Mouse (Mus musculus): ENCODE data around the gene Ankrd9. TPM values are rescaled to one million over a fixed set of nuclear protein-coding genes. Genes with fewer than 3 reads are reported as not detected.
A peak's percentile ranks its signal among the peaks of the same experiment; 100 is the strongest.

The Ankrd9 gene
- polyA plus RNA-seq, 1 experiment from 2014 or later = 20.9 TPM

DNA sequence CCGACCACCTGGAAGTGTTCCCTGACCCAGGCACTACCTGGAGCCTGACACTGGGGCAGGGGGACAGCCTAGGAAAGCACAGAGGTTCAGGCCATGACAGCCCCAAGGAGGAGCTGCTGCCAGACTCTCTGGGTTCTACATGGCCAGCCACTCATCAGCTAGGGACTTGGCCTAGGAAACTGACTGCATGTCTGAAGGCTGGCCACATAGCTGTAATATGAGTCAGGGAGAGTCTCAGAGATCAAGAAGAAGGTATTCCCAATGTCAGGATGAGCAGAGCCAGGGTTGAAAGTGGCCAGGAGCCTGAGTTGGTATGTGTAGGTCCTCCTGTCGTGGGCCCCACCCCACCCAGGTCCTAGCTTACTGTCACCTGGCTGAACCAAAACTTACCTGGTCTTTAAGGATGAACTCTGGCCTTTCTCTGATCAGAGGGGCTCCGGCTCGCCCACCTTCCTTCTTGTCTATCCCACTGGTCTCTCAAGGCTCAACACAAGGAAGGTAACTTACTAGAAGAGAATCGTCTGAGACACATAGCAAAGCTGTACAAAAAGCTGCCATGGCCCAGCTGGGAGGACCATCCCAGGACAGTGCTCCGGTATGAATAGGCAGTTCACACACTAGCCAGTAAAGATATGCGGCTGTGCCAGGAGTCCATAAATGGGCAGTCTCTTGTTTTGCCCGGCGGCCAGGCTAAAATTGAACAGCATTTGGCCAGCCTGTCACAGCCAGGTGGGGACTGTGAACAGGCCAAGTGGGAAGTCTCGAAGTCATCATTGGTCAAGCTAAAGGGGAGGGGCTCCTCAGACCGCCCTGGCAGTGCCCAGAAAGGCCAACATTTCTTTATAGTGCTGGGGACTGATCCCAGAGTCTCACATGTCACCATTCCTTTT lies 7.9 kb upstream of the Ankrd9 start:
- peaks cover 22% of the 10 kb centered on the region; the same call in 1 of the 2 replicates for H3K4me1 ChIP-seq
- H3K4me2 ChIP-seq = no peak overlapping the region
- no peak overlapping the region for H3K27ac ChIP-seq
- no peaks in the 10 kb centered on the region for H3K27me3 ChIP-seq (replicated peaks)
- no peaks in the 10 kb centered on the region for H3K36me3 ChIP-seq
- no peak for ATAC-seq (ENCODE audit: insufficient read depth, low FRiP score, low read depth)
- no peak overlapping the region for H3K9ac ChIP-seq
- H3K4me3 ChIP-seq (replicated peaks) = no peak overlapping the region
- H3K9me3 ChIP-seq = no peaks in the 10 kb centered on the region
- WGBS = 85% methylated on average over 11 of the region's 11 CpGs

GRCm38 (mm10) chr12:110985141-110985540 lies 6.3 kb upstream of the Ankrd9 start:
- H3K4me2 ChIP-seq = no peak overlapping the region
- H3K4me1 ChIP-seq = peaks cover 14% of the 10 kb centered on the region; the same call in 1 of the 2 replicates
- no peaks in the 10 kb centered on the region for H3K36me3 ChIP-seq
- H3K4me3 ChIP-seq (replicated peaks) = no peak overlapping the region
- no peak overlapping the region for H3K27ac ChIP-seq
- no peak for ATAC-seq (ENCODE audit: insufficient read depth, low FRiP score, low read depth)
- 75% methylated on average over 9 of the region's 9 CpGs for whole genome bisulfite sequencing
- H3K9ac ChIP-seq = no peak overlapping the region
- no peaks in the 10 kb centered on the region for H3K27me3 ChIP-seq (replicated peaks)
- H3K9me3 ChIP-seq = no peaks in the 10 kb centered on the region

- peak overlapping the region; percentile 16; the same call in 1 of the 2 replicates for H3K27ac ChIP-seq
- WGBS = 40% methylated on average over 4 of the region's 4 CpGs
- ATAC-seq (ENCODE audit: insufficient read depth, low FRiP score, low read depth) = peak; percentile 69
Observed at GRCm38 (mm10) chr12:110984598-110984997, 5.8 kb upstream of the Ankrd9 start.

GRCm38 (mm10) chr12:110983714-110984113 lies 4.9 kb upstream of the Ankrd9 start:
- ATAC-seq (ENCODE audit: insufficient read depth, low FRiP score, low read depth) = no peak
- Histone ChIP-seq H3K27ac (no peak overlapping the region), H3K9me3 (no peaks in the 10 kb centered on the region), H3K27me3 (replicated peaks) (no peaks in the 10 kb centered on the region), H3K4me3 (replicated peaks) (no peak overlapping the region), H3K4me1 (peaks cover 18% of the 10 kb centered on the region; the same call in 1 of the 2 replicates), H3K4me2 (no peak overlapping the region), H3K9ac (no peak overlapping the region), H3K36me3 (no peaks in the 10 kb centered on the region)
- 62% methylated on average over 8 of the region's 8 CpGs for WGBS

More at GRCm38 (mm10) chr12:110984598-110984997, 5.8 kb upstream of the Ankrd9 start:
- H3K9me3 ChIP-seq = no peaks in the 10 kb centered on the region
- peaks cover 14% of the 10 kb centered on the region; the same call in 1 of the 2 replicates for H3K4me1 ChIP-seq
- H3K4me3 ChIP-seq (replicated peaks) = no peak overlapping the region
- H3K9ac ChIP-seq = no peak overlapping the region
- no peak overlapping the region for H3K4me2 ChIP-seq
- H3K27me3 ChIP-seq (replicated peaks) = no peaks in the 10 kb centered on the region
- no peaks in the 10 kb centered on the region for H3K36me3 ChIP-seq

GRCm38 (mm10) chr12:110983083-110983482 lies 4.2 kb upstream of the Ankrd9 start:
- H3K4me2 ChIP-seq = no peak overlapping the region
- no peak overlapping the region for H3K9ac ChIP-seq
- peaks cover 23% of the 10 kb centered on the region for H3K4me1 ChIP-seq
- 81% methylated on average over 8 of the region's 8 CpGs for WGBS
- ATAC-seq (ENCODE audit: insufficient read depth, low FRiP score, low read depth) = no peak
- H3K27ac ChIP-seq = no peak overlapping the region
- no peaks in the 10 kb centered on the region for H3K36me3 ChIP-seq
- no peak overlapping the region for H3K4me3 ChIP-seq (replicated peaks)
- H3K9me3 ChIP-seq = no peaks in the 10 kb centered on the region
- no peaks in the 10 kb centered on the region for H3K27me3 ChIP-seq (replicated peaks)

DNA sequence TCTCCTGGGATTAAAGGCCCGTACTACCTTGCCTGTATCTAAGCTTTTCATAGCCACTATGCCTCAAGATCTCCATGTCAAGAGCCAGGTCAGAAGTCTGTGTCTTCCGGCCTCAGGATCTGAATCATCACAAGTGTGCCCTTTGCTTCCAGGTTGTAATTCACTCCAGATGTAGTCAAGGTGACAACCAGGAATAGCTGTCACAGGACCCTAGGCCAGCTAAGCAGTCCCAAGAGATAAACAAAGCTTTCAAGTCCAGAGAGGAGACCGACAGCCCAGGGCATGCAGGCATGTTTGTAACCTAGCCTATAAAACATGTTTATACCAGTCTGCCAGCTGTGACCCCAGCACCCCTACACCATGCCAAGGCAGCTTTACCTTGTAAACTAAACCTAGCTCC lies 2.9 kb upstream of the Ankrd9 start:
- WGBS = 73% methylated on average over 3 of the region's 3 CpGs
- H3K4me2 ChIP-seq = no peak overlapping the region
- H3K9ac ChIP-seq = no peak overlapping the region
- ATAC-seq (ENCODE audit: insufficient read depth, low FRiP score, low read depth) = no peak
- no peak overlapping the region for H3K4me3 ChIP-seq (replicated peaks)
- no peaks in the 10 kb centered on the region for H3K9me3 ChIP-seq
- H3K27ac ChIP-seq = no peak overlapping the region
- H3K27me3 ChIP-seq (replicated peaks) = no peaks in the 10 kb centered on the region
- peaks cover 27% of the 10 kb centered on the region for H3K4me1 ChIP-seq
- 0 out of 2 replicates have a peak, but pooled peaks cover 6% of the 10 kb centered on the region for H3K36me3 ChIP-seq

- Histone ChIP-seq H3K27ac (peak overlapping the region; percentile 65; the same call in 1 of the 2 replicates), H3K9me3 (no peaks in the 10 kb centered on the region), H3K36me3 (0 out of 2 replicates have a peak, but pooled peaks cover 11% of the 10 kb centered on the region), H3K4me3 (replicated peaks) (0 out of 2 replicates have a peak overlapping the region, but pooled peaks have one; percentile 90), H3K4me2 (no peak overlapping the region), H3K9ac (no peak overlapping the region), H3K27me3 (replicated peaks) (no peaks in the 10 kb centered on the region), H3K4me1 (peaks cover 22% of the 10 kb centered on the region)
- ATAC-seq (ENCODE audit: insufficient read depth, low FRiP score, low read depth) = no peak
- WGBS = 69% methylated on average over 3 of the region's 3 CpGs
Observed at GRCm38 (mm10) chr12:110979808-110980207, 968 bp upstream of the Ankrd9 start.

DNA sequence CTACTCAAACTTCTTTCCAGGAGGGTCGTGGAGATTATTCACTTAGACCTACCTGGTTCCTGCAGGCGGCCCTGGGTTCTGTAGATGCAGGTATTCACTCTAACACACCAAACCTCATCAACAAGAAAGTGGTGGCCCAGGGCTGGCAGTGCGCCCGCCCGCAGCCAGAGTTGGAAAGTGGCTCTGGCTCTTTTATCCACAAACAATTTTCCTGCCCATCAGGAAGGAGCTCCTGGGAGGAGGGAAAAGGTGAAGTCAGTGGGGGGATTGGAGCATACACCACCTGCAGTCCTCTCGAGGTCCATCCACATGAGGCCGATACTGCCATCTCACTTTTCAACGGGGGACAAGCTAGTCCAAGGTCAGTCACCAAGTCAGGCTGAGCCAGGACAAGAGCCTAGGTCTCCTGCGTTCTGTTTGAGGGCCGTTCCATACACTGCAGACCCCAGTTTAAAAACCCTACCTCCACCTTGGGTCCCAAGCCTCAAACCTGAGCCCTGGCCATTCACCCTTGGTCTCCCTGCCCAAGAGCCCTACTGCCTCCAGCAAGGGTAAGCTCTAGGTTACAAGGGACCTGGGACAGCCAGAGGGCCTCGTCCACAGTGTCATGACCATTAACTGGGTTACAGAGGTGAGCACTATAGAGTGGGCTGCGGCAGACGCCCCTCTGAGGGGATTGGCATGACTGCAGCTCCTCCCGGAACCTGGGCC lies 789 bp downstream of the Ankrd9 start:
- Histone ChIP-seq H3K9me3 (no peaks in the 10 kb centered on the region), H3K4me3 (replicated peaks) (peak overlapping the region; percentile 90), H3K27ac (0 out of 2 replicates have a peak overlapping the region, but pooled peaks have one; percentile 73), H3K4me1 (peaks cover 14% of the 10 kb centered on the region), H3K9ac (peak overlapping the region; percentile 68), H3K27me3 (replicated peaks) (no peaks in the 10 kb centered on the region), H3K36me3 (peaks cover 13% of the 10 kb centered on the region), H3K4me2 (peak overlapping the region; percentile 96)
- 41% methylated on average over 14 of the region's 14 CpGs for WGBS
- no peak for ATAC-seq (ENCODE audit: insufficient read depth, low FRiP score, low read depth)

DNA sequence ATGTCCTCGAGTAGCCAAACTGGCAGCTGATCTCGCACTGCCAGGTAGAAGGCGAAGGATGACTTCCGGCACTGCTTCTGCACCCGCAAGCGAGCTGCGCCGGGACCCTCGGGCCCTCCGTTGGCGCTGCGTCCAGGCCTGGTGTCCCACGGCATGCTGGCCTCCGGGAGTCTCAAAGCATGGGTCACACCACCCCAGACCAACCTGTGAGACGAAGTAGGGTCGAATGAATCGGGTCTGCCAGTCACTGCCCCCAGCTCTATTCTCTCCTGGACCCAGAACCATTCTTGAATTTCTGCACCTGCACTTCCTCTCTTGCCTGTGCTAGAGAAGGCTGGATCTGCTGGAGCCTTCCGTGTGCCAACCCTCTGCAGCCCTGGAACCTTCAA lies 1.5 kb downstream of the Ankrd9 start:
- peaks cover 14% of the 10 kb centered on the region for H3K4me1 ChIP-seq
- no peak for ATAC-seq (ENCODE audit: insufficient read depth, low FRiP score, low read depth)
- 95% methylated on average over 18 of the region's 18 CpGs for WGBS
- no peak overlapping the region for H3K4me3 ChIP-seq (replicated peaks)
- H3K27ac ChIP-seq = no peak overlapping the region
- no peaks in the 10 kb centered on the region for H3K9me3 ChIP-seq
- H3K9ac ChIP-seq = no peak overlapping the region
- peak overlapping the region; percentile 96; the same call in 1 of the 2 replicates for H3K4me2 ChIP-seq
- peaks cover 13% of the 10 kb centered on the region for H3K36me3 ChIP-seq
- no peaks in the 10 kb centered on the region for H3K27me3 ChIP-seq (replicated peaks)

GRCm38 (mm10) chr12:110976589-110977344 lies 2.1 kb downstream of the Ankrd9 start:
- Histone ChIP-seq H3K27me3 (replicated peaks) (no peaks in the 10 kb centered on the region), H3K9me3 (no peaks in the 10 kb centered on the region), H3K4me1 (peaks cover 14% of the 10 kb centered on the region), H3K27ac (no peak overlapping the region), H3K9ac (no peak overlapping the region), H3K36me3 (peaks cover 13% of the 10 kb centered on the region), H3K4me2 (no peak overlapping the region), H3K4me3 (replicated peaks) (no peak overlapping the region)
- ATAC-seq (ENCODE audit: insufficient read depth, low FRiP score, low read depth) = no peak
- 90% methylated on average over 60 of the region's 60 CpGs for WGBS

GRCm38 (mm10) chr12:110975838-110976468 lies 2.9 kb downstream of the Ankrd9 start:
- no peak for ATAC-seq (ENCODE audit: insufficient read depth, low FRiP score, low read depth)
- no peaks in the 10 kb centered on the region for H3K9me3 ChIP-seq
- peaks cover 14% of the 10 kb centered on the region for H3K4me1 ChIP-seq
- no peak overlapping the region for H3K4me3 ChIP-seq (replicated peaks)
- H3K36me3 ChIP-seq = peaks cover 13% of the 10 kb centered on the region
- H3K9ac ChIP-seq = no peak overlapping the region
- no peak overlapping the region for H3K4me2 ChIP-seq
- H3K27me3 ChIP-seq (replicated peaks) = no peaks in the 10 kb centered on the region
- 89% methylated on average over 4 of the region's 4 CpGs for WGBS
- H3K27ac ChIP-seq = no peak overlapping the region
